ENCODE assay signal across 9 mouse cellular contexts in genomic region chr7:72362690-72363089, GRCm38 (mm10). TPM values are rescaled to one million over a fixed set of nuclear protein-coding genes. Genes with fewer than 3 reads are reported as not detected.
A peak's percentile ranks its signal among the peaks of the same experiment; 100 is the strongest.
DNase-seq lines count a peak whose midpoint lies in the region; ATAC-seq lines count a peak whose summit lies in the region.
"Had no signal": no experiment of that assay in that cellular context is flagged by ENCODE, and none has a peak within 500 bp of the region (broad histone marks: within the 10 kb centered on the region; RNA-seq: fewer than 3 reads in every experiment).

No protein-coding gene starts in this region.

- DNase-seq in hindbrain, embryonic 14.5 days (ENCODE audit: low spot score), result peak; percentile 82
- peak; percentile 59 for DNase-seq in adipocyte (ENCODE audit: low spot score)
- DNase-seq in embryo, embryonic 11 days, result peak; percentile 82
- peak; percentile 79 for DNase-seq in heart, postnatal 4 days
- peak; percentile 36 to 38 for DNase-seq in left cerebral cortex, postnatal 36 days (ENCODE audit: low spot score in 2 of 2)
- DNase-seq in ovary, adult 18-20 months (ENCODE audit: low spot score), result peak; percentile 6
- peak; percentile 17 to 18 for DNase-seq in thymus, adult 18-20 months

- no peak for ATAC-seq in hindbrain, embryonic 14.5 days (ENCODE audit: low FRiP score)
- ATAC-seq in hindbrain, embryonic 16.5 days, result no peak

- intact Hi-C loops in left cerebral cortex, postnatal 36 days (cut with DNase I), result loop anchor here (1.0 to 5.0 kb wide), 2 partner anchors 122 to 215 kb away; no protein-coding TSS in a partner anchor

- H3K9ac ChIP-seq in hindbrain, embryonic 14.5 days, result no peak overlapping the region
- H3K9ac ChIP-seq in hindbrain, embryonic 16.5 days (ENCODE audit: low read depth, low read length), result no peak overlapping the region
- H3K9ac ChIP-seq: embryonic facial prominence, embryonic 13.5 days had no signal

- no peaks in the 10 kb centered on the region for H3K36me3 ChIP-seq in hindbrain, embryonic 14.5 days (replicated peaks; ENCODE audit: control insufficient read depth, insufficient read depth)
- H3K36me3 ChIP-seq in hindbrain, embryonic 16.5 days (ENCODE audit: control insufficient read depth, insufficient read depth, low read length), result no peaks in the 10 kb centered on the region
- H3K36me3 ChIP-seq: embryonic facial prominence, embryonic 13.5 days had no signal

- H3K27me3 ChIP-seq in hindbrain, embryonic 14.5 days (ENCODE audit: control insufficient read depth, insufficient read depth, low read length), result no peaks in the 10 kb centered on the region
- no peaks in the 10 kb centered on the region for H3K27me3 ChIP-seq in hindbrain, embryonic 16.5 days (replicated peaks; ENCODE audit: control insufficient read depth, insufficient read depth, low read length)
- H3K27me3 ChIP-seq: embryonic facial prominence, embryonic 13.5 days had no signal

- H3K4me2 ChIP-seq in hindbrain, embryonic 14.5 days (replicated peaks), result no peak overlapping the region
- no peak overlapping the region for H3K4me2 ChIP-seq in hindbrain, embryonic 16.5 days (ENCODE audit: low read length)

- H3K27ac ChIP-seq in hindbrain, embryonic 14.5 days, result no peak overlapping the region
- no peak overlapping the region for H3K27ac ChIP-seq in hindbrain, embryonic 16.5 days (ENCODE audit: low read depth, low read length)
- H3K27ac ChIP-seq: embryonic facial prominence, embryonic 13.5 days had no signal

- no peaks in the 10 kb centered on the region for H3K9me3 ChIP-seq in hindbrain, embryonic 14.5 days (ENCODE audit: control insufficient read depth, low read length)
- H3K9me3 ChIP-seq in hindbrain, embryonic 16.5 days (ENCODE audit: control insufficient read depth, low read length), result no peaks in the 10 kb centered on the region
- H3K9me3 ChIP-seq: embryonic facial prominence, embryonic 13.5 days had no signal

- WGBS in hindbrain, embryonic 14.5 days, result 13% methylated on average over 3 of the region's 3 CpGs
- WGBS in hindbrain, embryonic 16.5 days, result 12% methylated on average over 3 of the region's 3 CpGs

- no peaks in the 10 kb centered on the region; the same call in 1 of the 2 replicates for H3K4me1 ChIP-seq in hindbrain, embryonic 14.5 days (replicated peaks; ENCODE audit: control insufficient read depth, insufficient read depth, low read length)
- no peaks in the 10 kb centered on the region for H3K4me1 ChIP-seq in hindbrain, embryonic 16.5 days (ENCODE audit: control insufficient read depth, insufficient read depth, low read depth, low read length)

- no peak overlapping the region for H3K4me3 ChIP-seq in hindbrain, embryonic 14.5 days (replicated peaks; ENCODE audit: low read length)
- H3K4me3 ChIP-seq in hindbrain, embryonic 16.5 days (ENCODE audit: low read length), result no peak overlapping the region
- H3K4me3 ChIP-seq: embryonic facial prominence, embryonic 13.5 days had no signal

RNA-seq across cellular contexts. Expression of gene Mctp2, which starts 56.3 kb away (rescaled TPM):
- 0.74 and 0.97 TPM in 2 replicates for polyA plus RNA-seq in hindbrain, embryonic 14.5 days (2014; fragmentation: Nextera tagmentation; extraction: Ambion mirVana)
- 0.69 and 0.74 TPM in 2 replicates for polyA plus RNA-seq in hindbrain, embryonic 16.5 days (2015; fragmentation: Nextera tagmentation; extraction: Ambion mirVana)
- under 1 TPM; 0.34 to 0.41 TPM for total RNA-seq in heart, postnatal 4 days (2021)
- total RNA-seq in left cerebral cortex, postnatal 36 days (2021), result 1 to 10 TPM; 1.9 to 2.2 TPM

Comparison
In these comparisons a context has a peak if more than half of its experiments do, and no peak if none do; other contexts are left out.
1. DNase-seq: peak in every context shown above with its lines; median percentile 82 in hindbrain, embryonic 14.5 days; 82 in embryo, embryonic 11 days; 79 in heart, postnatal 4 days; 59 in adipocyte; 37 in left cerebral cortex, postnatal 36 days; 18 in thymus, adult 18-20 months; 6 in ovary, adult 18-20 months.